Mouse (Mus musculus): Measurements from ENCODE around the gene Lrrc8d. TPM values are rescaled to one million over a fixed set of nuclear protein-coding genes. Genes with fewer than 3 reads are reported as not detected.

The Lrrc8d gene
- total RNA-seq, 2 experiments from 2014 or later, result 38.7 to 39.1 TPM

- intact Hi-C loops (cut with DNase I), result no loop called here
- DNase-seq (ENCODE audit: low spot score in 2 of 2), result no peak
Observed at GRCm38 (mm10) chr5:105799850-105800635, 100.3 kb downstream of the Lrrc8d start.

GRCm38 (mm10) chr5:105801031-105801529 lies 101.3 kb downstream of the Lrrc8d start:
- intact Hi-C loops (cut with DNase I), result no loop called here
- no peak for DNase-seq (ENCODE audit: low spot score in 2 of 2)

- intact Hi-C loops (cut with DNase I), result no loop called here
- no peak for DNase-seq (ENCODE audit: low spot score in 2 of 2)
Observed at GRCm38 (mm10) chr5:105805955-105806354, 106.2 kb downstream of the Lrrc8d start.

GRCm38 (mm10) chr5:105807461-105807860 lies 107.7 kb downstream of the Lrrc8d start:
- intact Hi-C loops (cut with DNase I), result no loop called here
- DNase-seq (ENCODE audit: low spot score in 2 of 2), result no peak

GRCm38 (mm10) chr5:105809056-105809455 lies 109.3 kb downstream of the Lrrc8d start:
- intact Hi-C loops (cut with DNase I), result no loop called here
- DNase-seq (ENCODE audit: low spot score in 2 of 2), result no peak

GRCm38 (mm10) chr5:105813036-105813435 lies 113.3 kb downstream of the Lrrc8d start:
- DNase-seq (ENCODE audit: low spot score in 2 of 2), result no peak
- intact Hi-C loops (cut with DNase I), result no loop called here

- intact Hi-C loops (cut with DNase I), result no loop called here
Observed at GRCm38 (mm10) chr5:105813974-105814373, 114.2 kb downstream of the Lrrc8d start.

GRCm38 (mm10) chr5:105816118-105816517 lies 116.3 kb downstream of the Lrrc8d start:
- intact Hi-C loops (cut with DNase I), result no loop called here
- no peak for DNase-seq (ENCODE audit: low spot score in 2 of 2)

More at GRCm38 (mm10) chr5:105813974-105814373, 114.2 kb downstream of the Lrrc8d start:
- no peak for DNase-seq (ENCODE audit: low spot score in 2 of 2)

GRCm38 (mm10) chr5:105817248-105817976 lies 117.6 kb downstream of the Lrrc8d start:
- no peak for DNase-seq (ENCODE audit: low spot score in 2 of 2)
- intact Hi-C loops (cut with DNase I), result no loop called here

GRCm38 (mm10) chr5:105818411-105818810 lies 118.6 kb downstream of the Lrrc8d start:
- DNase-seq (ENCODE audit: low spot score in 2 of 2), result no peak
- intact Hi-C loops (cut with DNase I), result no loop called here

- intact Hi-C loops (cut with DNase I), result no loop called here
- DNase-seq (ENCODE audit: low spot score in 2 of 2), result no peak
Observed at GRCm38 (mm10) chr5:105821390-105821789, 121.6 kb downstream of the Lrrc8d start.

- intact Hi-C loops (cut with DNase I), result no loop called here
- no peak for DNase-seq (ENCODE audit: low spot score in 2 of 2)
Observed at GRCm38 (mm10) chr5:105822521-105823498, 123.0 kb downstream of the Lrrc8d start.

GRCm38 (mm10) chr5:105824282-105824681 lies 124.5 kb downstream of the Lrrc8d start:
- no peak for DNase-seq (ENCODE audit: low spot score in 2 of 2)
- intact Hi-C loops (cut with DNase I), result no loop called here

GRCm38 (mm10) chr5:105824827-105825226 lies 125.1 kb downstream of the Lrrc8d start:
- DNase-seq (ENCODE audit: low spot score in 2 of 2), result no peak
- intact Hi-C loops (cut with DNase I), result no loop called here

- no peak for DNase-seq (ENCODE audit: low spot score in 2 of 2)
- intact Hi-C loops (cut with DNase I), result no loop called here
Observed at GRCm38 (mm10) chr5:105826916-105827510, 127.2 kb downstream of the Lrrc8d start.

- intact Hi-C loops (cut with DNase I), result no loop called here
- DNase-seq (ENCODE audit: low spot score in 2 of 2), result no peak
Observed at GRCm38 (mm10) chr5:105828050-105828449, 128.3 kb downstream of the Lrrc8d start.

GRCm38 (mm10) chr5:105829008-105829586 lies 129.3 kb downstream of the Lrrc8d start:
- intact Hi-C loops (cut with DNase I), result no loop called here
- no peak for DNase-seq (ENCODE audit: low spot score in 2 of 2)

- no peak for DNase-seq (ENCODE audit: low spot score in 2 of 2)
Observed at GRCm38 (mm10) chr5:105832140-105832539, 132.4 kb downstream of the Lrrc8d start.

GRCm38 (mm10) chr5:105833923-105834322 lies 134.2 kb downstream of the Lrrc8d start:
- intact Hi-C loops (cut with DNase I), result no loop called here
- no peak for DNase-seq (ENCODE audit: low spot score in 2 of 2)

More at GRCm38 (mm10) chr5:105832140-105832539, 132.4 kb downstream of the Lrrc8d start:
- intact Hi-C loops (cut with DNase I), result no loop called here
